Mouse (Mus musculus) lung, embryonic 16.5 days (tissue): ENCODE measurements around the gene Hemgn. TPM values are rescaled to one million over a fixed set of nuclear protein-coding genes. Genes with fewer than 3 reads are reported as not detected.

Experiments
- polyA plus RNA-seq: library from polyadenylated mRNA; unstranded; fragments of >200 nt; fragmentation: Nextera tagmentation; extraction: Ambion mirVana; gene quantifications from 2 replicates; pipeline ENCODE4 v1.2.1, GENCODE M21; 2015

Hemgn gene
- polyA plus RNA-seq, 1 experiment from 2014 or later: 1.1 TPM

Other genes with a start within 250 kb of the Hemgn start
- gene Xpa, start 217.2 kb downstream of the Hemgn start, polyA plus RNA-seq: 15.2 and 16.5 TPM in 2 replicates
- not detected in 2 replicates for gene Foxe1, start 69.9 kb downstream of the Hemgn start, polyA plus RNA-seq
- 10.8 and 12.2 TPM in 2 replicates for gene Trmo, start 24.1 kb downstream of the Hemgn start, polyA plus RNA-seq
- 213 and 244 TPM in 2 replicates for gene Anp32b, start 37.4 kb upstream of the Hemgn start, polyA plus RNA-seq
- gene Nans, start 75.7 kb upstream of the Hemgn start, polyA plus RNA-seq: 75.8 and 77.0 TPM in 2 replicates
- gene Trim14, start 122.6 kb upstream of the Hemgn start, polyA plus RNA-seq: 3.4 and 4.2 TPM in 2 replicates
- gene Coro2a, start 188.7 kb upstream of the Hemgn start, polyA plus RNA-seq: 5.2 TPM in 2 replicates
- 4.2 and 4.3 TPM in 2 replicates for gene Tbc1d2, start 236.7 kb upstream of the Hemgn start, polyA plus RNA-seq